Mouse (Mus musculus): Measurements from ENCODE around the gene Scube2.

The Scube2 gene

DNA sequence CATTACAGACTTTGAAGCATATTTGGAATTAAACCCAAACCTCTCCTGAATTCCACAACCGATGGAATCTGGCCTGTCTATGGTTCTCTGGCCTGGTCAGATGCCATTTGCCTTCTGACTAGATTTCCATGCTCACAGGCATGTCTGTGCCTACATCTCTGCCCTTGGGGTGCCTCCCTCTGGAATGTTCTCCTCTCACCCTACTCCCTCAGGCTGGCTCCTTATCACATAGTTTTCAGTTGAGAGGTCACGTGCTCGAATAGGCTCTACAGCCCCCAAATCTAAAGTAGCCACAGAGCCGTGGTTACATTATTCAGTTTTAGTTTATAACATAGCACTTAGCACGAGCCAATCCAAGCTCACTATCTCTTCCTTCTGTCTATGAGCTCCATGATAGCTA lies 69.9 kb downstream of the Scube2 start:
- DNase-seq (ENCODE audit: low read depth) = no peak

- DNase-seq (ENCODE audit: low read depth) = no peak
Observed at GRCm38 (mm10) chr7:109794556-109794955, 70.9 kb downstream of the Scube2 start.

DNA sequence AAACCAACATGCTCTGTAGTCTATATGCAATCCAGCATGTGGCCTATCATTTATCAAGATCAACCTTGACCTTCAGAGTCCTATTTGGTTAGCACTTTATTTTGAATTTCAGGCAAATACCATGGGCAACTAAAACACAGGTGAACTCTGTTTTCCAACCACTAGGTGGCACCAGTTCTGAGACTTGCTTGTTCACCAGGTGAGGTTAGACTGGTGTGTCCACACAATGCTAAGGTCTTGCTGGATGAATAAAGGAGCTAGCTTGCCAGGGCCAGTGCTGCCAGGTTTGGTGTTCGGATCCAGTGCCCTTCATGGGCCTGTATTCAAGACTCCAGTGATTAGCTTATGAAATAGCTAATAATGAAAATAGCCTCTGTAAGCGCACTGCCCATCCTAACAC lies 72.7 kb downstream of the Scube2 start:
- peak; percentile 82 for DNase-seq (ENCODE audit: low read depth)

GRCm38 (mm10) chr7:109790818-109791217 lies 74.7 kb downstream of the Scube2 start:
- DNase-seq (ENCODE audit: low read depth) = no peak

- no peak for DNase-seq (ENCODE audit: low read depth)
Observed at GRCm38 (mm10) chr7:109787860-109788259, 77.6 kb downstream of the Scube2 start.

DNA sequence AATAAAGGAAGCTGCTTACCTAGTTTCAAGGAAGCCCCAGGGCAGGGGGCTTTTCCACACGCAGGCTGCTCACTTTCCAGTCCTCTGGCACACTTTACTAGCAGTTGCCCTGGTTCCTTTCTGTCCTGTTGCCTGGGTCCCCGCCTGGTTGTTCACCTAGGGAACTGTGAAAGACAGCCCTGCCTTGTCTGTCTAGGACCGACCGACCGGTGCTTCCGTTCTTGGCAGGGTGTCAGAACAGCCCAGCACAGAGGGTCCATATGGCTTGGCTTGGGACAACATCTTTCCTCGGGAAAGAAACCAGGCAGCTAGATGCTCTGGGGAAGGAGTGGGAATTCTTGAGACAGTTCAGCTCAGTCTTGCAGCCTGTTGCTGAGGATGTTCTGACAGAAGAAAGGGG lies 82.2 kb downstream of the Scube2 start:
- no peak for DNase-seq (ENCODE audit: low read depth)

DNA sequence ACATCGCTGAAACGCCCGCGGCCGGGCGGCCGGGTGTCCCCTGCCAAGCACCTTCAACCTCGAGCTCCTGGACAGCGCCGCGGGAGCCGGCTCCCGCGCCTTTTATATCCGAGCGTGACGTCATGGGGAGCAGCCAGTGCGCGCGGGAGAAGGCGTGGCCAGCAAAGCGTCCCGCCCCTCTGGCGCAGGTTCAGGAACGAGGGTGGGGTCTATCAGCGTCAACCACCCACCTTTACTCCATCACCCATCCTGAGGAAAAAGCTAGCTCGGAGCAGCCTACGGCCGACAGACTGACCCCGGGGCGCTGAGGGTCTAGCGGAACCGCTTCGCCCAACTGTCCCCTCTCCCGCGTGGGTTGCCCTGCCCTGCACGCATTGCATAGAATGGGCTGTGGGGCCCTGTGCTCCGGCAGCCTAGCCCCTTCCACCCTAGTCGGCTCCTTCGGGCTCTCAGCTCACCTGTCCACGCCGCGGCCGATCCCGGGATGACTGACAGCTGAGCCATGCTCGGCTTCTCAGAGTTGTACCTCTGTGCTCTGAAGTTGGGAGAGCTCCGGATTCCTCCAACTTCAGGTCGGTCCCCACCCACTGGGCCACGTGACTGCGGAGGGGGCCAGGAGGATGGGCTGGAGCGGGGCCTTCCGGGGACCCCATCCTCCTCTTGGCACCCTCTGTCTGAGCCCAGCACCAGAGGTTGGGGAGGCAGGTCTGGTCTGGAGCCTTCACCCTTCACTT lies 83.8 kb downstream of the Scube2 start, which contains the start of gene Nrip3:
Gene Nrip3 (minus strand): TSS at position 556 of the 734 bp plus-strand sequence.
- DNase-seq (ENCODE audit: low read depth) = peak; percentile 80

GRCm38 (mm10) chr7:109781087-109781469 lies 84.4 kb downstream of the Scube2 start:
- DNase-seq (ENCODE audit: low read depth) = no peak

GRCm38 (mm10) chr7:109772251-109772650 lies 93.2 kb downstream of the Scube2 start:
- DNase-seq (ENCODE audit: low read depth) = peak; percentile 26

GRCm38 (mm10) chr7:109768699-109769383 lies 96.6 kb downstream of the Scube2 start:
- DNase-seq (ENCODE audit: low read depth) = peak; percentile 48

- DNase-seq (ENCODE audit: low read depth) = no peak
Observed at GRCm38 (mm10) chr7:109767575-109768350, 97.7 kb downstream of the Scube2 start.

DNA sequence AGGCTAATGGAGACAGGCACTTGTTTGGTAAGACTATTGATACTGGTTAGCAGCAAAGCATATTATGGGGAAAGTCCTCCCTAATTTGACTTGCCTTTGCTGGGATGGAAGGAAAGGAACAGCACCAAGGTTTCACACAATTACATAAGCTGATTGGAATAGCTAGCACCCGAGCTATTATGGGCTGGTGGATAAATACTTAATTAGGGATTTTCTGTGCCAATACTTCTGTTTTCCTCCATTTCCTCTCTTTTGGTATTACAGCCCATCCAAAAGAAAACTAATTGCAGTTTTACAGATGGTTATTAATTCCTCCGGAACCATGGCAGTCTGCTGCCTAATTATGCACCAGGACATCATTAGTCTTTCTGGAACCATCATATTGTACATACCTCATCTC lies 101.5 kb downstream of the Scube2 start:
- no peak for DNase-seq (ENCODE audit: low read depth)

GRCm38 (mm10) chr7:109756291-109756690 lies 109.2 kb downstream of the Scube2 start:
- DNase-seq (ENCODE audit: low read depth) = no peak

DNA sequence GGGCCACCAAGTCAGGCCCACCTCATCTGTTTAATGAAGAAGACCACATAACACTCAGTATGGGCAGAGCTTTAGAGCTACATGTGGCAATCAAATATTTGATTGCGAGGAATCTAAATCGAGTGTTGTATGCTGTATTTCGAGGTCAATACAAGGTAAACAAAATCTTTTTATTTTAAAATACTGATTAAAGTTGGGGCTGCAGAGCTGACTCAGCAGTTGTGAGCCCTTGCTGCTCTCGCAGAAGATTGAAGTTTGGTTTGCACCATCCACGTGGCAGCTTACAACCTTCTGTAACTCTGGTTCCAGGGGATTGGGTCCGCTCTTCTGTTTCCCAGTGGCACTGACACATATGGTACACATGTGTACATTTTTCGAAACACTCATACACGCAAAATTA lies 111.4 kb downstream of the Scube2 start:
- no peak for DNase-seq (ENCODE audit: low read depth)

GRCm38 (mm10) chr7:109752008-109752925 lies 113.2 kb downstream of the Scube2 start, which contains the start of gene Tmem9b:
Gene Tmem9b, minus strand, starts transcription at chr7:109752875.
- peak; percentile 82 for DNase-seq (ENCODE audit: low read depth)

- peak; percentile 32 for DNase-seq (ENCODE audit: low read depth)
Observed at GRCm38 (mm10) chr7:109751427-109752007, 114.0 kb downstream of the Scube2 start.
